Mouse (Mus musculus) liver, adult 2 months (tissue): ENCODE measurements around the gene Adamts17. TPM values are rescaled to one million over a fixed set of nuclear protein-coding genes. Genes with fewer than 3 reads are reported as not detected.

Experiments used
- DNase-seq: peaks from one replicate; pipeline ENCODE4 v3.0.0-alpha.2; 2011; ENCODE audit warnings: low read depth, low spot score; ENCODE audit errors: extremely low read depth
- H3K27ac ChIP-seq: fragments of 200-500 bp; replicated peaks from 2 replicates; pipeline ENCODE4 v1.5.1; 2012; ENCODE audit warnings: low read depth, mild to moderate bottlenecking, control low read depth, inconsistent platforms, low read length; ENCODE audit not compliant: insufficient read depth
- H3K27me3 ChIP-seq: fragments of 200-500 bp; 2 replicates; pipeline ENCODE4 v1.6.1; 2012; ENCODE audit warnings: mild to moderate bottlenecking, moderate library complexity, low read length, inconsistent platforms; ENCODE audit not compliant: control insufficient read depth, insufficient read depth
- H3K36me3 ChIP-seq: fragments of 200-500 bp; 2 replicates; pipeline ENCODE4 v1.6.1; 2012; ENCODE audit warnings: low read length, inconsistent platforms; ENCODE audit not compliant: control insufficient read depth, insufficient read depth
- H3K4me1 ChIP-seq: fragments of 200-500 bp; 2 replicates; pipeline ENCODE4 v1.6.1; 2011; ENCODE audit warnings: low read length; ENCODE audit not compliant: control insufficient read depth, insufficient read depth
- H3K4me3 ChIP-seq: fragments of 200-500 bp; 2 replicates; pipeline ENCODE4 v1.5.1; 2011; ENCODE audit warnings: low read depth, mild to moderate bottlenecking, control low read depth, low read length, moderate library complexity; ENCODE audit not compliant: insufficient read depth
- H3K79me2 ChIP-seq: fragments of 200-500 bp; 2 replicates; pipeline ENCODE4 v1.6.1; 2012; ENCODE audit warnings: inconsistent platforms, mild to moderate bottlenecking, low read length, moderate library complexity; ENCODE audit not compliant: control insufficient read depth, insufficient read depth
- H3K9ac ChIP-seq: fragments of 200-500 bp; 2 replicates; pipeline ENCODE4 v1.6.1; 2012; ENCODE audit warnings: low read depth, mild to moderate bottlenecking, control low read depth, inconsistent platforms, low read length
- CTCF ChIP-seq: fragments of 200-500 bp; IDR thresholded peaks from 2 replicates; pipeline ENCODE4 v1.5.1; 2011; ENCODE audit warnings: low read depth, low read length, control low read depth
- POLR2A ChIP-seq: fragments of 200-500 bp; IDR thresholded peaks from 2 replicates; pipeline ENCODE4 v1.6.1; 2011; ENCODE audit warnings: low read length, control low read depth; ENCODE audit not compliant: insufficient read depth; ENCODE audit errors: extremely low read depth
- WGBS: fragments of 180-500 bp; shearing (Covaris S2); methylation state at CpG from one replicate; pipeline ENCODE4 v1.1.7; 2018; 5-methylcytosine and 5-hydroxymethylcytosine counted together
- polyA plus RNA-seq: library from polyadenylated mRNA; depleted of rRNA; stranded (reverse); fragments of >200 nt; gene quantifications from 2 replicates; pipeline ENCODE4 v1.2.3, GENCODE M21; 2012
- total RNA-seq: library from RNA; depleted of rRNA; stranded (reverse); fragments of >200 nt; gene quantifications from 2 replicates; pipeline ENCODE4 v1.2.3, GENCODE M21; 2014

Adamts17 gene
- total and polyA plus RNA-seq, 2 experiments: 0.09 to 0.17 TPM

- H3K9ac ChIP-seq: no peak overlapping the region
- H3K27ac ChIP-seq: no peak overlapping the region
- no peak overlapping the region for H3K4me3 ChIP-seq
- 94% methylated on average over 6 of the region's 6 CpGs for WGBS
- no peaks in the 10 kb centered on the region for H3K4me1 ChIP-seq
- no peak for TF ChIP-seq POLR2A
- no peak for TF ChIP-seq CTCF
- H3K79me2 ChIP-seq: no peaks in the 10 kb centered on the region
- no peak for DNase-seq
- no peaks in the 10 kb centered on the region for H3K27me3 ChIP-seq
- no peaks in the 10 kb centered on the region for H3K36me3 ChIP-seq
Observed at GRCm38 (mm10) chr7:67087759-67088158, 248.2 kb downstream of the Adamts17 start.

GRCm38 (mm10) chr7:67097096-67097495 lies 257.6 kb downstream of the Adamts17 start:
- no peak for DNase-seq
- Histone ChIP-seq H3K9ac (no peak overlapping the region), H3K36me3 (no peaks in the 10 kb centered on the region), H3K27ac (no peak overlapping the region), H3K4me1 (no peaks in the 10 kb centered on the region), H3K27me3 (no peaks in the 10 kb centered on the region), H3K4me3 (no peak overlapping the region), H3K79me2 (no peaks in the 10 kb centered on the region)
- TF ChIP-seq CTCF (no peak), POLR2A (no peak)
- WGBS: 91% methylated on average over 2 of the region's 2 CpGs

GRCm38 (mm10) chr7:67101418-67101973 lies 262.0 kb downstream of the Adamts17 start:
- WGBS: 95% methylated on average over 3 of the region's 3 CpGs
- H3K36me3 ChIP-seq: no peaks in the 10 kb centered on the region

GRCm38 (mm10) chr7:67110551-67111159 lies 271.1 kb downstream of the Adamts17 start:
- Histone ChIP-seq H3K79me2 (no peaks in the 10 kb centered on the region), H3K27me3 (no peaks in the 10 kb centered on the region), H3K4me3 (no peak overlapping the region), H3K4me1 (no peaks in the 10 kb centered on the region), H3K27ac (no peak overlapping the region), H3K9ac (no peak overlapping the region), H3K36me3 (no peaks in the 10 kb centered on the region)
- WGBS: 90% methylated on average over 12 of the region's 12 CpGs
- no peak for DNase-seq
- TF ChIP-seq POLR2A (no peak), CTCF (no peak)

More at GRCm38 (mm10) chr7:67101418-67101973, 262.0 kb downstream of the Adamts17 start:
- Histone ChIP-seq H3K79me2 (no peaks in the 10 kb centered on the region), H3K27me3 (no peaks in the 10 kb centered on the region), H3K4me1 (no peaks in the 10 kb centered on the region), H3K27ac (no peak overlapping the region), H3K9ac (no peak overlapping the region), H3K4me3 (no peak overlapping the region)
- TF ChIP-seq CTCF: no peak
- no peak for DNase-seq

- no peak for TF ChIP-seq CTCF
- no peak for TF ChIP-seq POLR2A
- no peak overlapping the region for H3K9ac ChIP-seq
- H3K4me1 ChIP-seq: no peaks in the 10 kb centered on the region
- H3K79me2 ChIP-seq: no peaks in the 10 kb centered on the region
- no peak overlapping the region for H3K4me3 ChIP-seq
- no peaks in the 10 kb centered on the region for H3K27me3 ChIP-seq
- DNase-seq: no peak
- H3K36me3 ChIP-seq: no peaks in the 10 kb centered on the region
- WGBS: 81% methylated on average over 14 of the region's 14 CpGs
- H3K27ac ChIP-seq: no peak overlapping the region
Observed at GRCm38 (mm10) chr7:67112495-67113216, 273.1 kb downstream of the Adamts17 start.

GRCm38 (mm10) chr7:67114056-67114455 lies 274.5 kb downstream of the Adamts17 start:
- no peak overlapping the region for H3K9ac ChIP-seq
- no peak for TF ChIP-seq POLR2A
- no peak for TF ChIP-seq CTCF
- no peaks in the 10 kb centered on the region for H3K79me2 ChIP-seq
- H3K4me1 ChIP-seq: no peaks in the 10 kb centered on the region
- 88% methylated on average over 3 of the region's 3 CpGs for WGBS
- no peak for DNase-seq
- no peak overlapping the region for H3K4me3 ChIP-seq
- H3K27ac ChIP-seq: no peak overlapping the region
- no peaks in the 10 kb centered on the region for H3K27me3 ChIP-seq
- no peaks in the 10 kb centered on the region for H3K36me3 ChIP-seq
